Mouse (Mus musculus) embryonic fibroblast, embryonic 13.5 days (primary cell): ENCODE data around the gene Catsper1.

Experiments used
- CTCF ChIP-seq: IDR thresholded peaks from 2 replicates; pipeline ENCODE4 v1.5.1; 2011; ENCODE audit warnings: mild to moderate bottlenecking, control low read depth, low read length, moderate library complexity, borderline replicate concordance; ENCODE audit not compliant: insufficient read depth
- POLR2A ChIP-seq: IDR thresholded peaks from 2 replicates; pipeline ENCODE4 v1.6.1; 2011; ENCODE audit warnings: low read depth, mild to moderate bottlenecking, control low read depth, low read length, moderate library complexity

DNA sequence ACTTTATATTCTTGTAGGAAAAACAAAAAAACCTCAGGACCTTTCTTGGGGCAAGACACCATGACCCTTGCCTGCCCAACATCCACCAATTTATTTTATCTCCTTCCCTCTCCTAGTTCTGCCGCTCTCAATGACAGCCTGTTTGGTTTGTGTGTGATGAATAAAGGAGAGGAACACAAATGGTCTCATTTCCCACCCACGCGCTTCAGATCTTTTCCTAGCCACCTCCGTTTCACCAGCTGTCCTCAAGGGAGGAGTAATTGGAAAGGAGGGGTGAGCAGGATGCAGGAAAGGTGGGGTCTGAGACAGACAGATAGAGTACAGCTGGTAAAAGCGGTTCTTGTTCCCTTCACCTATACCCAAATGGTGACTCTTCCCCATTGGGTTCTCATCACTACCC lies 38.9 kb upstream of the Catsper1 start:
- TF ChIP-seq CTCF (no peak), POLR2A (no peak)
